Mouse (Mus musculus) heart, postnatal 0 days (tissue): ENCODE measurements around the gene Cyb5d1. TPM values are rescaled to one million over a fixed set of nuclear protein-coding genes. Genes with fewer than 3 reads are reported as not detected.
A peak's percentile ranks its signal among the peaks of the same experiment; 100 is the strongest.
"Not testable (repeated sequence)": the region's sequence is repeated elsewhere in the genome, so short reads cannot be mapped to it uniquely, and the experiment has no call there.

ENCODE experiments used
- ATAC-seq: fragments of 200-750 bp; cut with Nextera tagmentation; 2 replicates; pipeline ENCODE4 v1.8.0; 2017; ENCODE audit warnings: low read depth, moderate number of reproducible peaks, moderate library complexity; ENCODE audit not compliant: insufficient read depth
- DNase-seq: peaks from one replicate; pipeline ENCODE4 v3.0.0-alpha.2; 2016; ENCODE audit warnings: low spot score
- H3K27ac ChIP-seq: fragments of 300-500 bp; sonication (generic); 2 replicates; pipeline ENCODE4 v1.5.1; 2014; ENCODE audit warnings: low read depth, mild to moderate bottlenecking
- H3K27me3 ChIP-seq: fragments of 300-500 bp; sonication (generic); 2 replicates; pipeline ENCODE4 v1.6.1; 2014; ENCODE audit warnings: low read length, mixed read lengths; ENCODE audit not compliant: control insufficient read depth, insufficient read depth
- H3K36me3 ChIP-seq: fragments of 300-500 bp; sonication (generic); replicated peaks from 2 replicates; pipeline ENCODE4 v1.6.1; 2014; ENCODE audit warnings: low read length, mixed read lengths; ENCODE audit not compliant: control insufficient read depth, insufficient read depth
- H3K4me1 ChIP-seq: fragments of 300-500 bp; sonication (generic); 2 replicates; pipeline ENCODE4 v1.6.1; 2014; ENCODE audit warnings: antibody characterized with exemption; ENCODE audit not compliant: control insufficient read depth, insufficient read depth
- H3K4me2 ChIP-seq: fragments of 300-500 bp; sonication (generic); 2 replicates; pipeline ENCODE4 v1.6.1; 2014; ENCODE audit warnings: low read depth, mild to moderate bottlenecking, low read length, moderate library complexity
- H3K4me3 ChIP-seq: fragments of 300-500 bp; sonication (generic); 2 replicates; pipeline ENCODE4 v1.5.1; 2014; ENCODE audit warnings: low read depth, low read length
- H3K9ac ChIP-seq: fragments of 300-500 bp; sonication (generic); replicated peaks from 2 replicates; pipeline ENCODE4 v1.6.1; 2014; ENCODE audit warnings: low read depth, low read length, mixed read lengths
- H3K9me3 ChIP-seq: fragments of 300-500 bp; sonication (generic); replicated peaks from 2 replicates; pipeline ENCODE4 v1.6.1; 2016; ENCODE audit warnings: low read length; ENCODE audit not compliant: control insufficient read depth
- CTCF ChIP-seq: IDR thresholded peaks from 2 replicates; pipeline ENCODE4 v1.5.1; 2016; ENCODE audit warnings: antibody characterized with exemption, control low read depth, low read depth
- EP300 ChIP-seq: IDR thresholded peaks from 2 replicates; pipeline ENCODE4 v1.6.1; 2016; ENCODE audit warnings: antibody characterized with exemption, low read depth
- WGBS: fragments of 180-500 bp; shearing (Covaris S2); extraction: QIAGEN DNeasy Blood & Tissue Kit; methylation state at CpG from one replicate; pipeline ENCODE4 v1.1.7; 2014; 5-methylcytosine and 5-hydroxymethylcytosine counted together
- polyA plus RNA-seq: library from polyadenylated mRNA; unstranded; fragments of >200 nt; fragmentation: Nextera tagmentation; extraction: Ambion mirVana; gene quantifications from 2 replicates; pipeline ENCODE4 v1.2.1, GENCODE M21; 2015
- total RNA-seq: library from RNA; depleted of rRNA; stranded (reverse); fragments of >200 nt; gene quantifications from 2 replicates; pipeline ENCODE4 v1.2.3, GENCODE M21; 2014; ENCODE audit warnings: low replicate concordance; rRNA removed

The Cyb5d1 gene
- 14.2 and 17.6 TPM in 2 replicates for total RNA-seq
- polyA plus RNA-seq: 16.7 and 18.6 TPM in 2 replicates

GRCm38 (mm10) chr11:69395235-69395633, at the start of gene Cyb5d1, which contains the start of gene Naa38:
Gene Cyb5d1, minus strand, starts transcription at chr11:69395631.
Gene Naa38, plus strand, starts transcription at chr11:69395487.
- peak within 1 kb of the TSS; percentile 72 for H3K4me2 ChIP-seq
- H3K4me3 ChIP-seq: peak within 1 kb of the TSS; percentile 61
- WGBS: under 1% methylated on average over 20 of the region's 24 CpGs
- peak within 1 kb of the TSS; percentile 95 for H3K27ac ChIP-seq
- H3K9me3 ChIP-seq, DNase-seq, H3K4me1 ChIP-seq, H3K27me3 ChIP-seq: not testable (repeated sequence)
- H3K9ac ChIP-seq: peak within 1 kb of the TSS; percentile 78
- peak; percentile 71 for ATAC-seq
- H3K36me3 ChIP-seq: peaks cover 13% of the 10 kb centered on the region

- no peaks in the 10 kb centered on the region for H3K9me3 ChIP-seq
- H3K4me1 ChIP-seq: no peaks in the 10 kb centered on the region
- H3K4me3 ChIP-seq: no peak overlapping the region
- 24% methylated on average over 5 of the region's 5 CpGs for WGBS
- H3K4me2 ChIP-seq: no peak overlapping the region
- no peak overlapping the region for H3K9ac ChIP-seq
- H3K27me3 ChIP-seq: no peaks in the 10 kb centered on the region
- H3K27ac ChIP-seq: peak overlapping the region; percentile 47; the same call in 1 of the 2 replicates
- ATAC-seq: peak; percentile 68
- peak; percentile 33 for DNase-seq
- no peaks in the 10 kb centered on the region for H3K36me3 ChIP-seq
- TF ChIP-seq CTCF (no peak), EP300 (0 out of 2 replicates have a peak, but pooled peaks have one; percentile 58)
Observed at GRCm38 (mm10) chr11:69443328-69443727, 47.9 kb upstream of the Cyb5d1 start.

GRCm38 (mm10) chr11:69437291-69437690, 41.9 kb upstream of the Cyb5d1 start:
- WGBS: 44% methylated on average over 3 of the region's 3 CpGs
- Histone ChIP-seq H3K4me1 (no peaks in the 10 kb centered on the region), H3K27me3 (no peaks in the 10 kb centered on the region), H3K9me3 (no peaks in the 10 kb centered on the region), H3K9ac (no peak overlapping the region), H3K27ac (no peak overlapping the region), H3K4me2 (no peak overlapping the region), H3K36me3 (no peaks in the 10 kb centered on the region), H3K4me3 (no peak overlapping the region)
- ATAC-seq (no peak), DNase-seq (no peak)
- TF ChIP-seq CTCF (no peak), EP300 (no peak)

- no peak for ATAC-seq
- no peak overlapping the region for H3K4me3 ChIP-seq
- WGBS: 69% methylated on average over 6 of the region's 6 CpGs
Observed at GRCm38 (mm10) chr11:69433189-69433588, 37.8 kb upstream of the Cyb5d1 start.

GRCm38 (mm10) chr11:69432640-69432982, 37.2 kb upstream of the Cyb5d1 start:
- ATAC-seq (no peak), DNase-seq (no peak)
- H3K27me3 ChIP-seq: no peaks in the 10 kb centered on the region
- no peak overlapping the region for H3K9ac ChIP-seq
- H3K4me1 ChIP-seq: no peaks in the 10 kb centered on the region
- 68% methylated on average over 11 of the region's 11 CpGs for WGBS
- no peaks in the 10 kb centered on the region for H3K36me3 ChIP-seq
- H3K4me2 ChIP-seq: no peak overlapping the region
- H3K4me3 ChIP-seq: no peak overlapping the region
- no peaks in the 10 kb centered on the region for H3K9me3 ChIP-seq
- TF ChIP-seq EP300 (no peak), CTCF (no peak)
- no peak overlapping the region for H3K27ac ChIP-seq

More at GRCm38 (mm10) chr11:69433189-69433588, 37.8 kb upstream of the Cyb5d1 start:
- no peaks in the 10 kb centered on the region for H3K36me3 ChIP-seq
- DNase-seq: no peak
- no peak overlapping the region for H3K27ac ChIP-seq
- H3K9ac ChIP-seq: no peak overlapping the region
- H3K27me3 ChIP-seq: no peaks in the 10 kb centered on the region
- no peak for TF ChIP-seq CTCF
- TF ChIP-seq EP300: no peak
- no peaks in the 10 kb centered on the region for H3K9me3 ChIP-seq
- no peaks in the 10 kb centered on the region for H3K4me1 ChIP-seq
- H3K4me2 ChIP-seq: no peak overlapping the region
